Mouse (Mus musculus) stomach, postnatal 0 days (tissue): ENCODE data around the gene Det1. TPM values are rescaled to one million over a fixed set of nuclear protein-coding genes. Genes with fewer than 3 reads are reported as not detected.
A peak's percentile ranks its signal among the peaks of the same experiment; 100 is the strongest.

ENCODE experiments used
- ATAC-seq: fragments of 200-750 bp; cut with Nextera tagmentation; 2 replicates; pipeline ENCODE4 v1.8.0; 2017; ENCODE audit not compliant: low FRiP score, low TSS enrichment
- DNase-seq: peaks from one replicate; pipeline ENCODE4 v3.0.0-alpha.2; 2016; ENCODE audit warnings: low spot score
- H3K27ac ChIP-seq: fragments of 300-500 bp; sonication (generic); replicated peaks from 2 replicates; pipeline ENCODE4 v1.5.1; 2014; ENCODE audit warnings: mild to moderate bottlenecking, control low read depth
- H3K27me3 ChIP-seq: fragments of 300-500 bp; sonication (generic); 2 replicates; pipeline ENCODE4 v1.6.1; 2014; ENCODE audit warnings: low read length; ENCODE audit not compliant: control insufficient read depth, insufficient read depth
- H3K36me3 ChIP-seq: fragments of 300-500 bp; sonication (generic); 2 replicates; pipeline ENCODE4 v1.6.1; 2014; ENCODE audit warnings: low read length, mixed read lengths; ENCODE audit not compliant: control insufficient read depth, insufficient read depth
- H3K4me1 ChIP-seq: fragments of 300-500 bp; sonication (generic); replicated peaks from 2 replicates; pipeline ENCODE4 v1.6.1; 2014; ENCODE audit warnings: antibody characterized with exemption; ENCODE audit not compliant: control insufficient read depth, insufficient read depth
- H3K4me2 ChIP-seq: fragments of 300-500 bp; sonication (generic); replicated peaks from 2 replicates; pipeline ENCODE4 v1.6.1; 2014; ENCODE audit warnings: low read depth, mild to moderate bottlenecking, control low read depth, moderate library complexity
- H3K4me3 ChIP-seq: fragments of 300-500 bp; sonication (generic); 2 replicates; pipeline ENCODE4 v1.5.1; 2014; ENCODE audit warnings: low read depth, low read length, control low read depth
- H3K9ac ChIP-seq: fragments of 300-500 bp; sonication (generic); 2 replicates; pipeline ENCODE4 v1.6.1; 2014; ENCODE audit warnings: mild to moderate bottlenecking, low read length, control low read depth, mixed read lengths
- H3K9me3 ChIP-seq: fragments of 300-500 bp; sonication (generic); 2 replicates; pipeline ENCODE4 v1.6.1; 2016; ENCODE audit warnings: low read length; ENCODE audit not compliant: control insufficient read depth
- CTCF ChIP-seq: IDR thresholded peaks from 2 replicates; pipeline ENCODE4 v1.5.1; 2016; ENCODE audit warnings: antibody characterized with exemption, low read depth, mild to moderate bottlenecking, moderate library complexity
- EP300 ChIP-seq: optimal IDR thresholded peaks from 2 replicates; pipeline ENCODE3; 2016; ENCODE audit warnings: antibody characterized with exemption
- WGBS: fragments of 180-500 bp; shearing (Covaris S2); extraction: QIAGEN DNeasy Blood & Tissue Kit; methylation state at CpG from one replicate; pipeline ENCODE4 v1.1.7; 2014; 5-methylcytosine and 5-hydroxymethylcytosine counted together
- polyA plus RNA-seq: library from polyadenylated mRNA; unstranded; fragments of >200 nt; fragmentation: Nextera tagmentation; extraction: Ambion mirVana; gene quantifications from 2 replicates; pipeline ENCODE4 v1.2.1, GENCODE M21; 2015

Gene Det1
- polyA plus RNA-seq, 1 experiment from 2014 or later, result 8.2 TPM

- Histone ChIP-seq H3K27me3 (no peaks in the 10 kb centered on the region), H3K4me2 (no peak overlapping the region), H3K9me3 (no peaks in the 10 kb centered on the region), H3K4me3 (no peak overlapping the region), H3K27ac (no peak overlapping the region), H3K4me1 (no peaks in the 10 kb centered on the region), H3K9ac (no peak overlapping the region), H3K36me3 (no peaks in the 10 kb centered on the region)
- TF ChIP-seq CTCF (no peak), EP300 (no peak)
- WGBS, result 56% methylated on average over 4 of the region's 4 CpGs
- DNase-seq, result no peak
- peak; percentile 66 for ATAC-seq
Observed at GRCm38 (mm10) chr7:78864446-78864802, 17.4 kb upstream of the Det1 start.

DNA sequence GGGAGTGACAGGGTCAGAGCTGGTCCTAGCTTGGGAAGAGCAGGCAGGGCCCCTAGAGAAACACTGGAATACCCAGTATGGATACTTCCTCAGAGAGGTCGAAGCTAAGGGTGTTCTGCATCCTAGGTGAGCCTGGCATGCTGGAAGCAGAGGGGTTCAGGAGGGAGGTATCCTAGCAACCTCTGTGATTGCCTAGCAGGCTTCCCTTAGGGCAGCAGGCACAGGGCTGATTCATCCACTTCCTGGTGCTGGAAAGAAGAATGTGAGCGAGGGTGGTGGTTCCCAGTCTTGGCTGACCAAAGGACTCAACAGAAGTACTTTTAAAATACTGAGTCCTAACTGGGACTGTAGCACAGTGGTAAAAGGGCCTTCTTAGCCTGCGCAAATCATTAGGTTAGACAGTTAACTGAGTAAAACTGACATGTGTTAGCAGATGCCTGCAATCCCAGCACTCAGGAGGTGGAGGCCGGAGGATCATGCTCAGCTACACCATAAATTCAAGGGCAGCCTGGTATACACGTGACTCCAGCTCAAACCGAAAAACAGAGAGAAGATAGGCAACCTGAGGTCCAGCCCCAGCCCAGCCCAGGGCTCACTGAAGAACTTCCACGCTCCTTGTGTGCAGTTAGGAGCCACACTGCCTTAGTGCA, 16.9 kb upstream of the Det1 start:
- Histone ChIP-seq H3K36me3 (no peaks in the 10 kb centered on the region), H3K9ac (no peak overlapping the region), H3K4me2 (no peak overlapping the region), H3K9me3 (no peaks in the 10 kb centered on the region), H3K27ac (no peak overlapping the region), H3K4me1 (no peaks in the 10 kb centered on the region), H3K4me3 (no peak overlapping the region), H3K27me3 (no peaks in the 10 kb centered on the region)
- DNase-seq (no peak), ATAC-seq (peak; percentile 45; the same call in 1 of the 2 replicates)
- TF ChIP-seq EP300, result no peak
- TF ChIP-seq CTCF, result no peak
- WGBS, result 62% methylated on average over 7 of the region's 7 CpGs

DNA sequence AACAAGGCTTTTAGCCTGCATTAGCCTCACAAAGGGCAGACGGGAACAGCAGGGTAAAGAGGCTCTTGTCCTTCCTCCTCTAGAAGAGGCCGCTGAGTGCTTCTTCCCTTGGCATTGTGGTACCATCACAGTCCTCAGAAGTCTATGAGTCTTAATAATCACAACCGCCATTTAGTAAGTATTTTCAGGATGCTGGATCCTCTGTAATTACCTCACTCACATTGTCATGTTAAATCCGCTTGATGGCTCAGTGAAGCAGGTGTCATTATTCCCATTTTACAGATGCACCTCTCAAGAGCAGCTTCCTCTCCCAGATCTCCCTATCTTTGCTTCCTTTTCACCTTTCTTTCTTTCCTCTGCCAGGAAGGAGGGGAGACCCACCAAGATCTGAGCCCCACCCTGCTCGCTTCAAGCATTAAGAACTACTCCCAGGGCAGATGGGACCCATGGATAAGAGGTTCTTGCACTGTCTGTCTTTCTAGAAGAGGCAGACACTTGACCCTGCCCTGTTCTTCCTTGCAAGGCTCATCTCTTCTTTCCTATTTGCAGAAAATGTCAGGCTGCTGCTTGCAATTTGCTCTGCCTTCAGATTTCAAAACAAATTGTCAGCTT, 8.1 kb upstream of the Det1 start:
- TF ChIP-seq EP300, result no peak
- no peak for TF ChIP-seq CTCF
- H3K27ac ChIP-seq, result no peak overlapping the region
- 66% methylated on average over 5 of the region's 5 CpGs for WGBS
- no peak overlapping the region for H3K4me2 ChIP-seq
- H3K9me3 ChIP-seq, result no peaks in the 10 kb centered on the region
- ATAC-seq (no peak), DNase-seq (no peak)
- H3K4me3 ChIP-seq, result no peak overlapping the region
- H3K9ac ChIP-seq, result no peak overlapping the region
- H3K27me3 ChIP-seq, result no peaks in the 10 kb centered on the region
- no peaks in the 10 kb centered on the region for H3K36me3 ChIP-seq
- no peaks in the 10 kb centered on the region for H3K4me1 ChIP-seq

DNA sequence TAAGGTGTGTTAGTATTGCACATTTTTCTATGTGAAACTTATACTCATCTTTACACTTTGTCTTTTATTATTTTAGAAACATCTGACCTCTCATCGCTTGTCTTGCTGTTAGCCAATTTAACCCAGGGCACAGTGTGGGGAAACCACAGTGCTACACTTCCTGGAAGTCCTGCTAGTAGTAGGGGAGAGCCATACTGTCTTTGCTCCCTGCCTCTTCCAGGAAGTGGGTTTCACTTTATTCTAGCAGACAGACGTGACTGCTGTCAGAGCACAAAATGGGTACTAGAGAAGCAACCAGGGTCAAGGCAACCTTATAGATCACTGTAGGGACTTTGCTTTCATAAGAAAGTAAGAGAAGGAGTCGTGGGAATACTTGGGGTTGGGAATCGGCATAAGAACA, 7.0 kb upstream of the Det1 start:
- ATAC-seq (no peak), DNase-seq (no peak)
- Histone ChIP-seq H3K4me1 (no peaks in the 10 kb centered on the region), H3K4me3 (no peak overlapping the region), H3K9ac (no peak overlapping the region), H3K9me3 (no peaks in the 10 kb centered on the region), H3K36me3 (no peaks in the 10 kb centered on the region), H3K27ac (no peak overlapping the region), H3K4me2 (no peak overlapping the region), H3K27me3 (no peaks in the 10 kb centered on the region)
- WGBS, result 61% methylated on average over 4 of the region's 4 CpGs
- TF ChIP-seq EP300, result no peak
- TF ChIP-seq CTCF, result no peak

- Histone ChIP-seq H3K9ac (peak overlapping the region; percentile 89), H3K27ac (peak overlapping the region; percentile 63; the same call in 1 of the 2 replicates), H3K4me2 (peak overlapping the region; percentile 70), H3K36me3 (peaks cover 5% of the 10 kb centered on the region), H3K9me3 (no peaks in the 10 kb centered on the region), H3K4me3 (peak overlapping the region; percentile 72), H3K27me3 (no peaks in the 10 kb centered on the region), H3K4me1 (peaks cover 4% of the 10 kb centered on the region; the same call in 1 of the 2 replicates)
- no peak for TF ChIP-seq EP300
- no peak for TF ChIP-seq CTCF
- 37% methylated on average over 12 of the region's 12 CpGs for WGBS
- no peak for DNase-seq
- ATAC-seq, result no peak
Observed at GRCm38 (mm10) chr7:78846066-78846716, 872 bp downstream of the Det1 start.

- Histone ChIP-seq H3K9ac (no peak overlapping the region), H3K36me3 (peaks cover 5% of the 10 kb centered on the region), H3K4me1 (peaks cover 4% of the 10 kb centered on the region; the same call in 1 of the 2 replicates), H3K27me3 (no peaks in the 10 kb centered on the region), H3K9me3 (no peaks in the 10 kb centered on the region), H3K27ac (no peak overlapping the region), H3K4me2 (no peak overlapping the region), H3K4me3 (no peak overlapping the region)
- TF ChIP-seq EP300 (no peak), CTCF (no peak)
- 77% methylated on average over 5 of the region's 5 CpGs for WGBS
- DNase-seq (no peak), ATAC-seq (no peak)
Observed at GRCm38 (mm10) chr7:78841601-78842000, 5.5 kb downstream of the Det1 start.
